Mouse (Mus musculus): ENCODE measurements around the gene Gm11562.
"Not testable (repeated sequence)": the region's sequence is repeated elsewhere in the genome, so short reads cannot be mapped to it uniquely, and the experiment has no call there.

Gene Gm11562

GRCm38 (mm10) chr11:99620335-99620734 lies at the start of gene Gm11562:
Gene Gm11562 (minus strand): TSS chr11:99620435.
- no peak for DNase-seq (ENCODE audit: low spot score)

GRCm38 (mm10) chr11:99665860-99666259 lies 45.6 kb upstream of the Gm11562 start, which contains the start of gene Krtap4-6:
Gene Krtap4-6 (minus strand): TSS chr11:99665960.
- no peak for DNase-seq (ENCODE audit: low spot score)

DNA sequence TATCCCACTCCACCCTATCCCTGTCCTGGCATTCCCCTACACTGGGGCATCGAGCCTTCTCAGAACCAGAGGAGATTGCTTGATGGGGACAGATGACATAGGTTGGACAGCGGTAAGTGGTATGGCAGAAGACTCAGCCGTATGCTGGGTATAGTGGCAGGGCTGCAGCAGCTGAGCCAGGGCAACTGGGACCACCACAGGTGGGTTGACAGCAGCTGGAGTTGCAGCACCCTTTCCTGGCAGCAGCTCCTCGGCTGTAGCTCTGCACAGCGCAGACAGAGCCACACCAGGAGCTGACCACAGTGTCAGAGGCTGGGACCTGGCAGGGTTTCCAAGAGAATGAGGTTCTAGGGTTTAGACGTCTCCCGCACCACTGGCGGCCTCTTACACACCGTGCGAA lies 42.6 kb upstream of the Gm11562 start:
- no peak for DNase-seq (ENCODE audit: low spot score)

DNA sequence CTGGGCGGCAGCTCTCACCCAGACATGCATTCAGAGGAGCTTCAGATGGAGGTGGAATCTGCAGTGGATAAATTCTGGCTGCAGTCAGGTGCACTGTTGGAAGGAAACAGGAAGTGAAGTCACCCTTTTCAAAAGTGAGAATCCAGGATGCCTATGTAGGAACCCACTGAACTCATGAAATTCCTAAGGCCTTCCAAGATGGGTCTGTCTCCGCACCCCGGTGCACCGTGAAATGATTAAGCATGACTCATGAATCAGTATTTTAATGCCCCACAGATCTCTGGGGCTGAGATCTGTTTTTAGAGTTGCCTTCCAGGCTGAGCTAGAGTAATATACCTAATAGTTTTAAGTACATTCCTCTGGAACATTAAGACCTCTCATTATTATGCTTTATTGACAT lies 39.0 kb upstream of the Gm11562 start:
- no peak for DNase-seq (ENCODE audit: low spot score)

DNA sequence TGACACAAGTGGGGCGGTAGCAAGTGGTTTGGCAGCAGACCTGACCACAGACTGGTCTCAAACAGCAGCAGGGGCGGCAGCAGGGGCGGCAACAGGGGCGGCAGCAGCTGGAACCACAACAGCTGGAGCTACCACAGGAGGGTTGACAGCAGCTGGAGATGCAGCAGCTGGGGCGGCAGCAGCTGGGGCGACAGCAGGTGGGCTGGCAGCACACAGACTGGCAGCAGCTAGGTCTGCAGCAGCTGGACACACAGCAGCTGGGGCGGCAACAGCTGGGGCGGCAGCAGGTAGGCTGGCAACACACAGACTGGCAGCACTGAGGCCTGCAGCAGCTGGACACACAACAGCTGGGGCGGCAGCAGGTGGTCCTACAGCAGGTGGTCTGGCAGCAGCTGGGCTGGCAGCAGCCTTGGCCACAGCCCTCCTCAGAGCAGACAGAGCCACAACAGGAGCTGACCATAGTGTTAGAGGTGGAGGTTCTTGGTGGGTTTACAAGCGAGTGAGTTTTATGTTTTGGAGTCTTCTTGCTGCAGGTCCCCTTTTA lies 38.3 kb upstream of the Gm11562 start, which contains the start of gene Gm11563:
TSS of gene Gm11563 (minus strand) at position 494 of the 544 bp plus-strand sequence.
- DNase-seq (ENCODE audit: low spot score), result not testable (repeated sequence)

DNA sequence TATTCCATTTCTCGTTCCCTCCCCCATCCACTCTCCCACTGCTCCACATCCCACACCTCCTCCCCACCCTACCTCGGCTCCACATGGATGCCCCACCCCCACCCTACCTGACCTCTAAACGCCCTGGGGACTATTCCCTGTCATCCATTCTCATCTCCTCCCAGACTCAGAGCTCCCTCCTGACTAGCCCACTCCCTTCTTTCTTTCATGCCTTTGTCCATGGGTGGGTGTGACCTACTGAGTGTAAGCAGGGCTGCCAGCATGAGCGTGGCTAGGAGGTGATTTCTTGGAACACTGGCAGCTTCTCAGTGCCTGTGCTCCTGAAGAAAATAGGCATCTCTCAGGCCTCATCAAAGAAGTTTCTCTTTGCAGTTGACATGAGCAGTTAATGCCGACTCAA lies 36.8 kb upstream of the Gm11562 start:
- no peak for DNase-seq (ENCODE audit: low spot score)

- no peak for DNase-seq (ENCODE audit: low spot score)
These were observed 29.9 kb upstream of the Gm11562 start, which contains the start of gene Gm11555 for GRCm38 (mm10) chr11:99650136-99650535. Gene Gm11555 (minus strand): TSS chr11:99650236.

- DNase-seq (ENCODE audit: low spot score), result no peak
These were observed 26.2 kb upstream of the Gm11562 start for GRCm38 (mm10) chr11:99646444-99646843.

GRCm38 (mm10) chr11:99644351-99644750 lies 24.1 kb upstream of the Gm11562 start:
- DNase-seq (ENCODE audit: low spot score), result no peak

DNA sequence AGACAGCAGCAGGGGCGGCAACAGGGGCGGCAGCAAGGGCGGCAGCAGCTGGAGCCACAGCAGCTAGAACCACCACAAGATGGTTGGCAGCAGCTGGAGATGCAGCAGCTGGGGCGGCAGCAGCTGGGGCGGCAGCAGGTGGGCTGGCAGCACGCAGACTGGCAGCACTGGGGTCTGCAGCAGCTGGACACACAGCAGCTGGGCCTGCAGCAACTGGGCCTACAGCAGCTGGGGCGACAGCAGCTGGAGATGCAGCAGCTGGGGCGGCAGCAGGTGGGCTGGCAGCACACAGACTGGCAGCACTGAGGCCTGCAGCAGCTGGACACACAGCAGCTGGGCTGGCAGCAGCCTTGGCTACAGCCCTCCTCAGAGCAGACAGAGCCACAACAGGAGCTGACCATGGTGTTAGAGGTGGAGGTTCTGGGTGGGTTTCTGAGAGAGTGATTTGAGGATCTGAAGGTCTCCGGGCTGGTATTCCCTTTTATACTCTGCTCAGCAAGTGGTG lies 23.5 kb upstream of the Gm11562 start, which contains the start of gene Krtap4-7:
TSS of gene Krtap4-7 (minus strand) at position 455 of the 505 bp plus-strand sequence.
- DNase-seq (ENCODE audit: low spot score), result not testable (repeated sequence)

- no peak for DNase-seq (ENCODE audit: low spot score)
These were observed 20.7 kb upstream of the Gm11562 start for GRCm38 (mm10) chr11:99640926-99641325.

GRCm38 (mm10) chr11:99637086-99637485 lies 16.9 kb upstream of the Gm11562 start:
- no peak for DNase-seq (ENCODE audit: low spot score)

DNA sequence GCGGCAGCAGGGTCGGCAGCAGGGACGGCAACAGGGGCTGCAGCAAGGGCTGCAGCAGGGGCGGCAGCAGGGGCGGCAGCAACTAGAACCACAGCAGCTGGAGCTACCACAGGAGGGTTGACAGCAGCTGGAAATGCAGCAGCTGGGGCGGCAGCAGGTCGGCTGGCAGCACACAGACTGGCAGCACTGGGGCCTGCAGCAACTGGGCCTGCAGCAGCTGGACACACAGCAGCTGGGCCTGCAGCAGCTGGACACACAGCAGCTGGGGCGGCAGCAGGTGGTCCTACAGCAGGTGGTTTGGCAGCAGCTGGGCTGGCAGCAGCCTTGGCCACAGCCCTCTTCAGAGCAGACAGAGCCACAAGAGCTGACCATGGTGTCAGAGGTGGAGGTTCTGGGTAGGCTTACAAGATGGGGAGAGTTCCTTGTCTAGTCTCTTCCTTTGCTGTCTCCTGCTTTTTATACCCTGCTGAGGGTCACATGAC lies 14.5 kb upstream of the Gm11562 start, which contains the start of gene Krtap4-2:
TSS of gene Krtap4-2 (minus strand) at position 432 of the 482 bp plus-strand sequence.
- DNase-seq (ENCODE audit: low spot score), result no peak

GRCm38 (mm10) chr11:99633293-99633692 lies 13.1 kb upstream of the Gm11562 start:
- no peak for DNase-seq (ENCODE audit: low spot score)

DNA sequence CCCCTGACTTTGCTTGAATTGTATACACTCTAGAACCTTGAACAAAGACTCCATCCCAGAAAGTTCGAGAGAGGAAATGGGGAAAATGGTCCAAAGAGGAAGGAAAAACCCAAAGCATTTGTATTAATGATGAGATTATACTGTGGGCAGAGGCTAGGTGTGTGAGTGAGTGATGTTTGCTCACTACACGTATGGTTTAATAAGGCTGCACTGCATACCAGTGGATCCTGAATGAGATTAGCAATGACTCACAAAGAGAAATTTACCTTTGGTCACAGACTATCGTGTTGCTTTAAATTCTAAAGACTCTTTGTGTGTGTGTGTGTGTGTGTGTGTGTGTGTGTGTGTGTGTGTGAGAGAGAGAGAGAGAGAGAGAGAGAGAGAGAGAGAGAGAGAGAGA lies 10.7 kb upstream of the Gm11562 start:
- no peak for DNase-seq (ENCODE audit: low spot score)

GRCm38 (mm10) chr11:99628138-99628537 lies 7.9 kb upstream of the Gm11562 start, which contains the start of gene Krtap4-1:
Gene Krtap4-1 (minus strand): TSS chr11:99628238.
- DNase-seq (ENCODE audit: low spot score), result no peak

- no peak for DNase-seq (ENCODE audit: low spot score)
These were observed 5.4 kb downstream of the Gm11562 start, which contains the start of gene Krtap2-4 for GRCm38 (mm10) chr11:99614796-99615363. Gene Krtap2-4 (minus strand): TSS chr11:99614846.

- not testable (repeated sequence) for DNase-seq (ENCODE audit: low spot score)
These were observed 10.1 kb downstream of the Gm11562 start, which contains the start of gene Gm11937 for GRCm38 (mm10) chr11:99610089-99610488. Gene Gm11937 (minus strand): TSS chr11:99610189.

GRCm38 (mm10) chr11:99609126-99609525 lies 11.1 kb downstream of the Gm11562 start:
- no peak for DNase-seq (ENCODE audit: low spot score)

DNA sequence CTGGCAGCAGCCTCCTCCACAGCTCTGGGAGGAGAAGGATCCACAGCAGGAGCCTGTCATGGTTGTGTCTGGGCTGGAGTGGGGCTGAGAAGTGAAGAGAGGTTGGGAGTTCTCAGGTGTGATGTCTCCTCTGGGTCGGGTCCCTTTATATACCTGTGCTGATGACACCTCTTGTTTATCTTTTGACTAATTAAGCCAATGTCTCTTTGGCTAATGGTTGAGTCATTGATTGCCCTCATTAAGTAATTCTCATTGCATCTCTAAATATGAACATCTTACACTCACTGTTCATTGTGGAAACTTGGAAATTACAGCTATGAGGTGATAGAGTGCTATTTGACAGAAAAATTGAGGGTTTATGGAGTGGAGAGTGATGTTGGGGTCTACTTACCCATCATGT lies 17.0 kb downstream of the Gm11562 start, which contains the start of gene Gm11938:
TSS of gene Gm11938 (minus strand) at position 101 of the 400 bp plus-strand sequence.
- DNase-seq (ENCODE audit: low spot score), result not testable (repeated sequence)

DNA sequence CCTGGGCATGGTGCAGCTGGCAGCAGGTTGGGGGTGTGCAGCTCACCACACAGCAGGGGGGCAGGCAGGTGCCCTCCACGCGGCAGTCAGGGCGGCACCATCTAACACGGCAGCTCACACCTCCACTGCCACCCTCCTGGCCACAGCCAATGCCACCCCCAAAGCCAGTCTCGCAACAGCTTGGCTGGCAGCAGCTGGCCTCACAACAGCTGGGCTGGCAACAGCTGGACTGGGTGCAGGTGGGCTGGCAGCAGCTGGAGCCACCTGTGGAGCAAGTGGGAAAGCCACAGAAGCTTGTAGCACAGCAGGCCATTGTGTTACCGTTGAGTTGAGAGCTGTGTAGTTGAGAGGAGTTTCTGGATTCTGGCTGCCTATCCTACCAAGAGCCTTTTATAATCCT lies 22.5 kb downstream of the Gm11562 start, which contains the start of gene Krtap9-3:
TSS of gene Krtap9-3 (minus strand) at position 364 of the 400 bp plus-strand sequence.
- not testable (repeated sequence) for DNase-seq (ENCODE audit: low spot score)

DNA sequence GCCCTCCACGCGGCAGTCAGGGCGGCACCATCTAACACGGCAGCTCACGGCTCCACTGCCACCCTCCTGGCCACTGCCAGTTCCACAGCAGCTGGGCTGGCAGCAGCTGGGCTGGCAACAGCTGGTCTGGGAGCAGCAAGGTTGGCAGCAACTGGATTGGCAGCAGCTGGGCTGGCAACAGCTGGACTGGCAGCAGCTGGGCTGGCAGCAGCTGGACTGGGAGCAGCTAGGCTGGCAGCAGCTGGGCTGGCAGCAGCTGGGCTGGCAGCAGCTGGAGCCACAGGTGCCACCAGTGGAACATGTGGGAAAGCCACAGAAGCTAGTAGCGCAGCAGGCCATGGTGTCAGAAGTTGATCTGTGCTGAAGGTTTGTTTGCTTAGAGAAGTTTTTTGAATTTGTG lies 29.3 kb downstream of the Gm11562 start, which contains the start of gene Krtap1-3:
TSS of gene Krtap1-3 (minus strand) at position 359 of the 400 bp plus-strand sequence.
- DNase-seq (ENCODE audit: low spot score), result no peak

GRCm38 (mm10) chr11:99585096-99585495 lies 35.1 kb downstream of the Gm11562 start:
- DNase-seq (ENCODE audit: low spot score), result no peak

Measured in testis, postnatal 10 days (tissue).